Mouse (Mus musculus) liver, embryonic 15.5 days (tissue): Measurements from ENCODE around the gene Endov. TPM values are rescaled to one million over a fixed set of nuclear protein-coding genes. Genes with fewer than 3 reads are reported as not detected.

ENCODE experiments used
- ATAC-seq: fragments of 200-750 bp; cut with Nextera tagmentation; 2 replicates; pipeline ENCODE4 v1.8.0; 2017; ENCODE audit warnings: moderate number of reproducible peaks, mild to moderate bottlenecking, moderate library complexity; ENCODE audit not compliant: insufficient read depth
- H3K27ac ChIP-seq: fragments of 300-500 bp; sonication (generic); replicated peaks from 2 replicates; pipeline ENCODE4 v1.5.1; 2015; ENCODE audit warnings: mild to moderate bottlenecking, inconsistent platforms
- H3K27me3 ChIP-seq: fragments of 300-500 bp; sonication (generic); 2 replicates; pipeline ENCODE4 v1.6.1; 2015; ENCODE audit warnings: mild to moderate bottlenecking, inconsistent platforms
- H3K36me3 ChIP-seq: fragments of 300-500 bp; sonication (generic); replicated peaks from 2 replicates; pipeline ENCODE4 v1.6.1; 2015; ENCODE audit warnings: moderate library complexity, mild to moderate bottlenecking, inconsistent platforms
- H3K4me1 ChIP-seq: fragments of 300-500 bp; sonication (generic); replicated peaks from 2 replicates; pipeline ENCODE4 v1.6.1; 2015; ENCODE audit warnings: inconsistent platforms
- H3K4me2 ChIP-seq: fragments of 300-500 bp; sonication (generic); 2 replicates; pipeline ENCODE4 v1.6.1; 2015; ENCODE audit warnings: moderate library complexity, mild to moderate bottlenecking, inconsistent platforms
- H3K4me3 ChIP-seq: fragments of 300-500 bp; sonication (generic); replicated peaks from 2 replicates; pipeline ENCODE4 v1.5.1; 2015; ENCODE audit warnings: mild to moderate bottlenecking, inconsistent platforms
- H3K9ac ChIP-seq: fragments of 300-500 bp; sonication (generic); 2 replicates; pipeline ENCODE4 v1.6.1; 2015; ENCODE audit warnings: moderate library complexity, mild to moderate bottlenecking, inconsistent platforms
- H3K9me3 ChIP-seq: fragments of 300-500 bp; sonication (generic); replicated peaks from 2 replicates; pipeline ENCODE4 v1.6.1; 2016; ENCODE audit warnings: inconsistent platforms
- WGBS: fragments of 180-500 bp; shearing (Covaris S2); methylation state at CpG from one replicate; pipeline ENCODE4 v1.1.7; 2015; ENCODE audit warnings: mixed read lengths; ENCODE audit not compliant: insufficient replicate concordance; 5-methylcytosine and 5-hydroxymethylcytosine counted together
- polyA plus RNA-seq: library from polyadenylated mRNA; unstranded; fragments of >200 nt; fragmentation: Nextera tagmentation; extraction: Ambion mirVana; gene quantifications from 2 replicates; pipeline ENCODE4 v1.2.1, GENCODE M21; 2015

Endov gene
- polyA plus RNA-seq, 1 experiment from 2014 or later, result 5.8 TPM

DNA sequence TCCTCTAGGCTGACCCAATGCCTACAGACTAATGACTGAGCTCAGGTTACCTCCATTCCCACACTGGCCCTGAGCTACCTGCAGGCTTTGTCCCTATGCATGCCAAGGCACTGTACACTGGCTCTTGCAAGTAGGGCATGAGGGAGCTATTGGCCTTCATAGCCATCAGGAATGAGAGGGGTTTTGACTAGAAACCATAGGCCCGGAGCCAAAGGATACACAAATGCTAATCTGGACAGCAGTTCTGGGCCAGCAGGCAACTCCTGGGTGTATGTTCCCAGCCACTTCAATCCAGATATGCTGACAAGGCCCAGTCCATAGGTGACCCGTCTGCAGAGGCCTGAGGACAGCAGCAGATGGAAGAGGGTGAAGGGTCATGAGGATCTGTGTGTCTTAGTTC, 8.9 kb downstream of the Endov start:
- no peak for ATAC-seq
- no peak overlapping the region for H3K4me2 ChIP-seq

DNA sequence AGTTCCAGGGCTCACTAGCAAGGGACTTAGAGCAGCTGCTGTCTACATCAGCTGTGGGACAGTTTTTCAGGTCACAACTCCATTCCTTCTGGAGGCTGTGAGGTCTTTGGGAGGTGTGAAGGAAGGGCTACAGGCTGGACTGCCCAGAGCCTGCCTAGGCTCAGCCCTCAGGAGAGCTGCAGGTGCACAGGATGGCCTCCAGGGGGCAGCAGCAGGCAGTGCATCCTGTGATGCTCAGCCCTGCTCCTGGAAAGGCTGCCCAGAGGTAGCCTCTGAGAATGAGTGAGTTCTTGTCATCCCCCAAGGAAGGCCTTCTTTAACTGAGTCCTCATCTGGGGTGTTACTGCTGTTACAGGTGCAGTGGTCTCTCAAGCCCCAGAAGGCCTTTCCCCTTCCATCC, 12.5 kb downstream of the Endov start:
- H3K4me2 ChIP-seq, result no peak overlapping the region
- H3K4me3 ChIP-seq, result no peak overlapping the region
- H3K36me3 ChIP-seq, result peaks cover 31% of the 10 kb centered on the region
- no peaks in the 10 kb centered on the region for H3K27me3 ChIP-seq
- H3K27ac ChIP-seq, result no peak overlapping the region
- no peaks in the 10 kb centered on the region for H3K9me3 ChIP-seq
- ATAC-seq, result peak; percentile 43; the same call in 1 of the 2 replicates
- no peak overlapping the region for H3K9ac ChIP-seq
- H3K4me1 ChIP-seq, result no peaks in the 10 kb centered on the region

More for the DNA sequence above, 8.9 kb downstream of the Endov start:
- WGBS, result 76% methylated on average over 2 of the region's 2 CpGs
- Histone ChIP-seq H3K27me3 (no peaks in the 10 kb centered on the region), H3K4me3 (no peak overlapping the region), H3K9ac (no peak overlapping the region), H3K4me1 (no peaks in the 10 kb centered on the region), H3K36me3 (peaks cover 21% of the 10 kb centered on the region; the same call in 1 of the 2 replicates), H3K9me3 (no peaks in the 10 kb centered on the region), H3K27ac (no peak overlapping the region)

DNA sequence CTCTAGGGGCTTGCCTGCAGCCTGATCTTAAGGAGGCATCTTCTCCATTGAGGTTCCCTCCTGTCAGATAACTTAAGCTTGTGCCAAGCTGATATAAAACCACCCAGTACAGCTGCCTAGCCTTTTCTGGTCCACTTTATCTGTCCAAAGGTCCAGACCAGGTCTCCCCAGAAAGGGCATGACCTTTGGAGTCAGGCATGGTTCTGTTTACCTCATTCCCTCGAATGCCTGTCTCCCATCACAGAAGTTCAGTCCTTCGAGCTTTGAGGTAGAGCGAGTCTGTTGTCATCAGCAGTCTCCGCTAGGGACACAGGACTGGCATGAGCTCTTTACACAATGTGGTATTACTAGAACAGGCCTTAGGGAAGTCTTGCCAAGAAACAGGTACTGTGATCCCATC, 15.2 kb downstream of the Endov start:
- H3K4me2 ChIP-seq, result no peak overlapping the region
- H3K27me3 ChIP-seq, result no peaks in the 10 kb centered on the region
- peaks cover 23% of the 10 kb centered on the region for H3K36me3 ChIP-seq
- H3K4me3 ChIP-seq, result no peak overlapping the region
- no peaks in the 10 kb centered on the region for H3K9me3 ChIP-seq
- no peak overlapping the region for H3K27ac ChIP-seq
- WGBS, result 72% methylated on average over 4 of the region's 4 CpGs
- ATAC-seq, result no peak
- no peak overlapping the region for H3K9ac ChIP-seq
- no peaks in the 10 kb centered on the region for H3K4me1 ChIP-seq

DNA sequence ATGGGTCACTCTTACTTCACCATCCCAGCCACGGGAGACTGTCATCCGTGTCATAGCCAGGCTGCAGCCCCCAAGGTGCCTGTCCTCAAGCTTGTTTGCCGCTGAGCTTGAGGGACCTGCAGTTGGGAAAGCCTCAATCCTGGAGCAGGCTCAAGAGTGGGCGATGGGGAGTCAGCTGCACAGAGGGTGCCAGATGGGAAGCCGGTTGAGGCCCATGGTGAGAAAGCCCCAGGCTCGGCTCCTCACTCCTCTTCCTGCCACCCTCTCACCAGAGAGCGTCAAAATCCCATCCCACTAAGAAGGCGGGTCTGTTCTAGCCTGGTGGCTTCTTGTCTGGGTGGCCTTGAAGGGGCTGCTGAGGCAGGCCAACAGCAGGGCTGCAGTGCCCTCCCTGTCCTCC, 16.6 kb downstream of the Endov start:
- Histone ChIP-seq H3K9ac (no peak overlapping the region), H3K9me3 (no peaks in the 10 kb centered on the region), H3K27me3 (peaks cover 9% of the 10 kb centered on the region), H3K4me3 (no peak overlapping the region), H3K4me1 (no peaks in the 10 kb centered on the region), H3K27ac (no peak overlapping the region), H3K36me3 (peaks cover 16% of the 10 kb centered on the region), H3K4me2 (no peak overlapping the region)
- no peak for ATAC-seq
- 73% methylated on average over 8 of the region's 8 CpGs for WGBS

DNA sequence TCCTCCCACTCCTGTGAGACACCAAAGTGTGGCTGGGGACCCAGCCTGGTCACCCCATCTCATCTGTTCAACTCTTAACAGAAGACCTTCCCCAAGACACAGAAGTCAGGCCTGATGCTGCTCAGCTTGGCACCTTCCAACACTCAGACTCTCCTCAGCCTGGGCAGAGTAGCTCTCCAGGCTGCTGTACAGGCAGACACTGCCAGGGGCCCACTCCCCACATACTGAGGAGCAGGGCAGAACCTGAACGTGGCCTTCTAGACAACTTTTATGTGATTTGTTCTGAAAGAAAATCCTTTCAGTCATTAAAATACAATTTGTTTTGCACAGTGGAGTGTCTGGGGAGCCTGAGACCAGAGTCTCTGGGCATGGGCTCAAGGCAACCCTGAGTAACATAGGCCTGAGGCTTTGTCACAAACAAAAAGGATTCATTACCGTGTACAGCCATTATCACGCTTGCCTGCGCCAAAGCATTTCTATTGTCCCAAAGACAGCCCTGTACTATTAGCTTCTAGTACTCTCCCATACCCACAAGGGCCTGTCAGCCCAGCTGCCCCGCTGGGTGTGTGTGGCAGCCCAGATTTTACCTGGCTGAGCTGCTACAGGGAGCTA, 18.1 kb downstream of the Endov start:
- Histone ChIP-seq H3K4me2 (no peak overlapping the region), H3K4me3 (no peak overlapping the region), H3K27me3 (peaks cover 22% of the 10 kb centered on the region), H3K36me3 (peaks cover 16% of the 10 kb centered on the region), H3K9me3 (no peaks in the 10 kb centered on the region), H3K9ac (no peak overlapping the region), H3K27ac (no peak overlapping the region), H3K4me1 (no peaks in the 10 kb centered on the region)
- 61% methylated on average over 5 of the region's 5 CpGs for WGBS
- no peak for ATAC-seq

DNA sequence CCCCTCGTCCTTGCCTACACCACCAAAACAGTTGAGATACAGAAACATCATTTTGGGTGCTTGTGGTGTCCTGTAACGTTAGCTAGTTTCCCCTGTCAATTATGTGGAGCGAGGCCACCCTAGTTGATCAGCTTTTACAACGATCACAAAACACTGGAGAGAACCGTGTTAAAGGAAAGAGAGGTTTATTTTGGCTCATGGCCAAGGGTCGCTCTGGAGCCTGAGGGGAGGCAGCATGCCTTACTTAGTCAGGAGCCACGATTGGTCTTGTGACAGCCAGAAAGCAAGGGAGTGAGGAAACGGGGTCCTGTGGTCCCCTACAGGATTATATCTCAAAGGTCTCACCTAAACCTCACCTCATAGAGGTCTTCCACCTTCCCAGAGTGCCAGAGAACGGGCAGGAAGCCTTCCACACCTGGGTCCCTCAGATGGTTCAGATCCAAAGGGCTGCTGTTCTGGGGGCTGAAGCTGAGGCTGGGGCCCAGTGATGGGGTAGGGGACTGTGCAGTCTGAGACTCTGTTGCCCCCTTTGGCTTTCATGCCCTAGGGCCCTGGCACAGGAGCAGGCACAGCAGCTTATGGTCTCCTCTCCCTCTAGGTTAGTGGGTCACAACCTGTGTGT, 22.0 kb downstream of the Endov start:
- no peak for ATAC-seq
- Histone ChIP-seq H3K36me3 (no peaks in the 10 kb centered on the region), H3K9ac (no peak overlapping the region), H3K27ac (no peak overlapping the region), H3K27me3 (peaks cover 56% of the 10 kb centered on the region), H3K9me3 (no peaks in the 10 kb centered on the region), H3K4me2 (no peak overlapping the region), H3K4me1 (no peaks in the 10 kb centered on the region), H3K4me3 (no peak overlapping the region)
- 30% methylated on average over 9 of the region's 9 CpGs for WGBS

DNA sequence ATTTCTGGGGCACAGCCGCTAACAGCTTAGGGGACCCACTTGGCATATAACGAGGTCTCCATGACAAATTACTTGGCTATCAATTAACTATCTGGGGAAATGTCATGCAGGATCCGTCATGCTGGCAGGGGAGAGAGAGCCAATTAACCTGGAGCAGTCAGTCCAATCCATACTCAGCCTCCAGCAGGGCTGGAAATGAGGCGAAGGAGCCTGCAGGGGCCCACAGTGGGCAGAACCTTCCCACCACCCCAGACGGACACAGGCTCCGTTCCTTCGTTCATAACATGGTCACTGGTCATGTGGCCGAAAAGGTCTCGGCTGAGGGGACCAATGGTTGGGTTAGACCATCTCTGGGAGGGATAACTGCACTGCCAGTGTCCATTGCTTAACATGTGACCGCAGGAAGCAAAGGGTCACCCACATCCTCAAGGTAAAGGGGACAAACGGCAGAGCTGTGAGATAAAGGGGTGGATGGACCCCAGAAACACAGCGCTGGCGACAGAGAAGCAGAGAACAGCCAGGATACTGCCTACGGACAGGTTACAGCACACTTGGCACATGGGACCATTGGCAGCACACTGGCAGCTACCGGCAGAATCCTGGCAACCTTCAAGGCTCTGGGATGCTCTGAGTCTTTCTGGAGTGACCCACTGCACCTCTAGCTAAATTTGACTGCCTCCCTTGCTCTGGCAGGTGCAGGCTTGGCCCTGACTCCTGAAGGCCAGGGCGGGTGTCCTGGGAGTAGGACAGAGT, 23.1 kb downstream of the Endov start:
- Histone ChIP-seq H3K4me3 (no peak overlapping the region), H3K27ac (no peak overlapping the region), H3K9me3 (no peaks in the 10 kb centered on the region), H3K4me1 (no peaks in the 10 kb centered on the region), H3K4me2 (no peak overlapping the region), H3K27me3 (peaks cover 59% of the 10 kb centered on the region), H3K9ac (no peak overlapping the region), H3K36me3 (no peaks in the 10 kb centered on the region)
- no peak for ATAC-seq
- WGBS, result 39% methylated on average over 16 of the region's 16 CpGs

DNA sequence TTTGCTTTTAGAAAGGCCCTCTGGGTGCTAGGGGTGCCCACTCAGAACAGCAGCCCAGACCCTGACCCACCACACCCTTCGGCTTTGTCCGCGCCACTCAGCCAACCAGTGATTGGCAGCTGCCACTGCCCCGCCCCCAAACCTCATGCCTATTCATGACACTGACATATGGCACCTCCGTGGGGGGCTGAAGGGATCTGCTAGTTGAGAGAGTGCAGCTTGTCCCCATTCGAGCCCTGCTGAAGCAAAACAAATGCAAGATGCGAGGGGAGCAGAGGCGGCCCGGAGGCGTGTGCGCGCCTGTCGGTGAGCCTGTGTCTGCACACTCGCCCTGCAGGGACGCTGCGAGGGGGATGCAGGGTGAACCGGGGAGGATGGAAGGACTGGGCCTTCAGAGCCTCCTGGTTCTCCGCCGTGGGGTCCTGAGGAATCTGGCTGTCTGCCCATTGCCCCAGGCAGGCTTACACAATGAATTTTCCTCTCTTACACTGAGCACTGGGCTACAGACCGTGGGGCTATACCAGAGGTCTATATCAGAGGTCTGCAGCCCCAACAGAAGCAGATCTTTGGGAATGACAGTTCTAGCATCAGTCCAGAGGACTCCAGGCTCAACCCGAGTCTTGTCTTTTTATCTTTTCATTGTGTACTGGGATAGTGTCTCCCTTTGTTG, 24.0 kb downstream of the Endov start:
- peaks cover 60% of the 10 kb centered on the region for H3K27me3 ChIP-seq
- H3K9ac ChIP-seq, result no peak overlapping the region

DNA sequence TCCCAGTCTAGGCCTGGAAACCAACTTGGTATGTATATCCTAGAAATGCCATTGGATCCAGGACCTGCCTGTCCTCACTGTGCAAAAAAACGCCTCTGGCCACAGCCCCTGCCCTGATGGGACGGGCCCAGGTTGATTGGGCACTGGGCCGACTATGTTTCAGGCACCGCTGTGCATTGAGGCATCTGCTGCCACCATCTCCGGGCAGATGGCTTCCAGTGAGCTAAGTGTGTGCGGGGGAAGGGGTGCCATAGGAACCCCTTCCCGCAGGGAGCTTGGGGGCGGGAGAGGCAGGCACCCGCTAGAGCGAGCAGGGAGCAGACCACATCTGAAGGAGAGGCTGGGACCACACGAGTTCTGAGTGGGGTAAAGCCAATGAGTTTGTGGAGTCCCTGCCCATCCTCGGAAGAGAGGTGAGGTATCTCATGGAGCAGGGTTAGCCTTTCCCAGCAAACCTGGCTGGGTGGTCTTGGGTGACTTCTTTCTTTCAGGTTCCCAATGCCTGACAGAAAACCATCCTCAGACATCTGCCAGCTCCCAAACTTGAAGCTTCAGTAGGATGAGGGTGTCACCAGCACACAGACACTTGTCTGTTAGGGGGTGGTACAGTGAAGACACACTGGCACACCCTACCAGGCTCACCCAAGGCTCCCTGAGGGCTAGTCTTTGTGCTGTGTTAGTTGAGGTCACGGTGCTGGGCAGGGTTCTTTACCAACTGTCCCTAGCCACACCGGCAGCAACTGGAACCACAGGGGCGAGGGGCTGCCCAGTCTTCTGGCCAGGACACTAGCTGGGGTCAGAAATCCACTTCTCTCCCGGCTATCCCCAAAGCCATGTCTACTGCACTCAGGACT, 24.9 kb downstream of the Endov start:
- ATAC-seq, result no peak
- Histone ChIP-seq H3K27ac (no peak overlapping the region), H3K4me3 (no peak overlapping the region), H3K27me3 (peaks cover 60% of the 10 kb centered on the region), H3K9ac (no peak overlapping the region), H3K4me1 (no peaks in the 10 kb centered on the region), H3K4me2 (no peak overlapping the region), H3K36me3 (no peaks in the 10 kb centered on the region), H3K9me3 (no peaks in the 10 kb centered on the region)
- 64% methylated on average over 16 of the region's 16 CpGs for WGBS

More for the DNA sequence above, 24.0 kb downstream of the Endov start:
- no peak overlapping the region for H3K4me3 ChIP-seq
- H3K9me3 ChIP-seq, result no peaks in the 10 kb centered on the region
- H3K4me2 ChIP-seq, result no peak overlapping the region
- 9% methylated on average over 21 of the region's 21 CpGs for WGBS
- H3K27ac ChIP-seq, result no peak overlapping the region
- H3K4me1 ChIP-seq, result no peaks in the 10 kb centered on the region
- H3K36me3 ChIP-seq, result no peaks in the 10 kb centered on the region
- ATAC-seq, result no peak

DNA sequence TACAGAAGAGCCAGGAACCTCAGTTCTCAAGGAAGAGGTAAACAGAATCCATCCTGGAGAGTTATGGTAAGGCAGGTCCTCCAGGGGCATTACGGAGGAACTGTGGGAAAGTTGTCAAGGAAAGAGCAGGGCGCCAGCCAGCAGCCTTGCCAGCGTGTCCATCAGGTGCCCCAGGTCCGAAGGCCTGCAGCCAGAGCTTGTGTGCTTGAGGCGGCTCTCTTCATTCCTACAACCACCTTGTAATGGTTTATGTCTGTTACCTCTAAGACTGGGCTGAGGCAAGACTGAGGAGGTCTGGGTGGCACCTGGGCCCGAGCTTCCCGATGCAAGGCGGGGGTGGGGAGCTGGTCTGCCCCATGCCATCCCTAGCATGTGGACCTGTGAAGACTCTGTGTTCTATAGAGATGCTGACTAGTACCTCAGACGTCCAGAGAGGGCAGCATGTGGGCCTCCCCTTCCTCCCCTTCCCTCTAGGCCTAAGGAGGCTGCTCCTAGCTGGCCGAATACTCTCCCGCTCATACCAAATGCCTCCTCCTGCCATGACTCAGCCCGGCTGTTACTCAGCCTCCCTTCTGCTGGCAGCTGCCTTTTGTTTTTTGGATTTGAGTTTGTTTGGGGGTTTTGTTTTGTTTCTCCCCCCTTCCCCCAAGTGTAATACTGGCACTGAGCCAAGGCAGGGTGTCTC, 25.7 kb downstream of the Endov start:
- Histone ChIP-seq H3K27me3 (peaks cover 60% of the 10 kb centered on the region), H3K9me3 (no peaks in the 10 kb centered on the region), H3K4me2 (no peak overlapping the region), H3K4me3 (no peak overlapping the region), H3K36me3 (no peaks in the 10 kb centered on the region), H3K9ac (no peak overlapping the region), H3K27ac (no peak overlapping the region), H3K4me1 (no peaks in the 10 kb centered on the region)
- ATAC-seq, result no peak
- WGBS, result 52% methylated on average over 12 of the region's 12 CpGs
